Mouse (Mus musculus) liver, embryonic 15.5 days (tissue): ENCODE results near the gene Pygo1. TPM values are rescaled to one million over a fixed set of nuclear protein-coding genes. Genes with fewer than 3 reads are reported as not detected.

ENCODE experiments used
- ATAC-seq: fragments of 200-750 bp; cut with Nextera tagmentation; 2 replicates; pipeline ENCODE4 v1.8.0; 2017; ENCODE audit warnings: moderate number of reproducible peaks, mild to moderate bottlenecking, moderate library complexity; ENCODE audit not compliant: insufficient read depth
- H3K27ac ChIP-seq: fragments of 300-500 bp; sonication (generic); replicated peaks from 2 replicates; pipeline ENCODE4 v1.5.1; 2015; ENCODE audit warnings: mild to moderate bottlenecking, inconsistent platforms
- H3K27me3 ChIP-seq: fragments of 300-500 bp; sonication (generic); 2 replicates; pipeline ENCODE4 v1.6.1; 2015; ENCODE audit warnings: mild to moderate bottlenecking, inconsistent platforms
- H3K36me3 ChIP-seq: fragments of 300-500 bp; sonication (generic); replicated peaks from 2 replicates; pipeline ENCODE4 v1.6.1; 2015; ENCODE audit warnings: moderate library complexity, mild to moderate bottlenecking, inconsistent platforms
- H3K4me1 ChIP-seq: fragments of 300-500 bp; sonication (generic); replicated peaks from 2 replicates; pipeline ENCODE4 v1.6.1; 2015; ENCODE audit warnings: inconsistent platforms
- H3K4me2 ChIP-seq: fragments of 300-500 bp; sonication (generic); 2 replicates; pipeline ENCODE4 v1.6.1; 2015; ENCODE audit warnings: moderate library complexity, mild to moderate bottlenecking, inconsistent platforms
- H3K4me3 ChIP-seq: fragments of 300-500 bp; sonication (generic); replicated peaks from 2 replicates; pipeline ENCODE4 v1.5.1; 2015; ENCODE audit warnings: mild to moderate bottlenecking, inconsistent platforms
- H3K9ac ChIP-seq: fragments of 300-500 bp; sonication (generic); 2 replicates; pipeline ENCODE4 v1.6.1; 2015; ENCODE audit warnings: moderate library complexity, mild to moderate bottlenecking, inconsistent platforms
- H3K9me3 ChIP-seq: fragments of 300-500 bp; sonication (generic); replicated peaks from 2 replicates; pipeline ENCODE4 v1.6.1; 2016; ENCODE audit warnings: inconsistent platforms
- WGBS: fragments of 180-500 bp; shearing (Covaris S2); methylation state at CpG from one replicate; pipeline ENCODE4 v1.1.7; 2015; ENCODE audit warnings: mixed read lengths; ENCODE audit not compliant: insufficient replicate concordance; 5-methylcytosine and 5-hydroxymethylcytosine counted together
- polyA plus RNA-seq: library from polyadenylated mRNA; unstranded; fragments of >200 nt; fragmentation: Nextera tagmentation; extraction: Ambion mirVana; gene quantifications from 2 replicates; pipeline ENCODE4 v1.2.1, GENCODE M21; 2015

Pygo1 gene
- polyA plus RNA-seq, 1 experiment from 2014 or later, result 0.10 TPM

GRCm38 (mm10) chr9:72936301-72936700, 10.9 kb downstream of the Pygo1 start:
- H3K4me3 ChIP-seq, result no peak overlapping the region
- no peaks in the 10 kb centered on the region for H3K9me3 ChIP-seq
- ATAC-seq, result no peak
- no peaks in the 10 kb centered on the region for H3K4me1 ChIP-seq
- H3K36me3 ChIP-seq, result no peaks in the 10 kb centered on the region
- no peak overlapping the region for H3K4me2 ChIP-seq
- no peak overlapping the region for H3K27ac ChIP-seq
- 56% methylated on average over 2 of the region's 2 CpGs for WGBS
- no peaks in the 10 kb centered on the region for H3K27me3 ChIP-seq
- H3K9ac ChIP-seq, result no peak overlapping the region

- H3K9me3 ChIP-seq, result no peaks in the 10 kb centered on the region
- H3K4me1 ChIP-seq, result no peaks in the 10 kb centered on the region
- H3K4me3 ChIP-seq, result no peak overlapping the region
- H3K9ac ChIP-seq, result no peak overlapping the region
- no peak overlapping the region for H3K4me2 ChIP-seq
- 51% methylated on average over 3 of the region's 3 CpGs for WGBS
- H3K36me3 ChIP-seq, result no peaks in the 10 kb centered on the region
- no peaks in the 10 kb centered on the region for H3K27me3 ChIP-seq
- no peak overlapping the region for H3K27ac ChIP-seq
- no peak for ATAC-seq
Measured at GRCm38 (mm10) chr9:72943424-72943823, 18.0 kb downstream of the Pygo1 start.

GRCm38 (mm10) chr9:72944286-72944685, 18.8 kb downstream of the Pygo1 start:
- Histone ChIP-seq H3K4me2 (no peak overlapping the region), H3K27me3 (no peaks in the 10 kb centered on the region), H3K9ac (no peak overlapping the region), H3K9me3 (no peaks in the 10 kb centered on the region), H3K27ac (no peak overlapping the region), H3K4me3 (no peak overlapping the region), H3K4me1 (no peaks in the 10 kb centered on the region), H3K36me3 (no peaks in the 10 kb centered on the region)
- no peak for ATAC-seq
- 76% methylated on average over 13 of the region's 13 CpGs for WGBS

- no peaks in the 10 kb centered on the region for H3K4me1 ChIP-seq
- H3K4me2 ChIP-seq, result no peak overlapping the region
- H3K27me3 ChIP-seq, result peaks cover 8% of the 10 kb centered on the region; the same call in 1 of the 2 replicates
- no peak overlapping the region for H3K9ac ChIP-seq
- WGBS, result 59% methylated on average over 1 of the region's 1 CpGs
- no peaks in the 10 kb centered on the region for H3K9me3 ChIP-seq
- no peak for ATAC-seq
- H3K27ac ChIP-seq, result no peak overlapping the region
- no peak overlapping the region for H3K4me3 ChIP-seq
- no peaks in the 10 kb centered on the region for H3K36me3 ChIP-seq
Measured at GRCm38 (mm10) chr9:72947010-72947409, 21.6 kb downstream of the Pygo1 start.

- H3K27me3 ChIP-seq, result peaks cover 8% of the 10 kb centered on the region; the same call in 1 of the 2 replicates
- H3K4me2 ChIP-seq, result no peak overlapping the region
- no peak for ATAC-seq
- H3K9ac ChIP-seq, result no peak overlapping the region
- H3K27ac ChIP-seq, result no peak overlapping the region
- no peak overlapping the region for H3K4me3 ChIP-seq
- H3K9me3 ChIP-seq, result no peaks in the 10 kb centered on the region
- H3K4me1 ChIP-seq, result no peaks in the 10 kb centered on the region
- WGBS, result 53% methylated on average over 7 of the region's 7 CpGs
- H3K36me3 ChIP-seq, result no peaks in the 10 kb centered on the region
Measured at GRCm38 (mm10) chr9:72949572-72949971, 24.1 kb downstream of the Pygo1 start.

- Histone ChIP-seq H3K4me3 (no peak overlapping the region), H3K9ac (no peak overlapping the region), H3K27ac (no peak overlapping the region), H3K9me3 (no peaks in the 10 kb centered on the region), H3K4me1 (peaks cover 14% of the 10 kb centered on the region), H3K36me3 (no peaks in the 10 kb centered on the region), H3K27me3 (peaks cover 8% of the 10 kb centered on the region; the same call in 1 of the 2 replicates), H3K4me2 (no peak overlapping the region)
- no peak for ATAC-seq
- 45% methylated on average over 2 of the region's 2 CpGs for WGBS
Measured at GRCm38 (mm10) chr9:72954746-72955145, 29.3 kb downstream of the Pygo1 start.

GRCm38 (mm10) chr9:72955546-72955945, 30.1 kb downstream of the Pygo1 start:
- Histone ChIP-seq H3K36me3 (no peaks in the 10 kb centered on the region), H3K9ac (no peak overlapping the region)
- 12% methylated on average over 1 of the region's 1 CpGs for WGBS

GRCm38 (mm10) chr9:72958521-72959450, 33.3 kb downstream of the Pygo1 start, which contains the start of the genes Dyx1c1 and Gm44503:
Gene Dyx1c1 (plus strand): TSS chr9:72958785.
Gene Gm44503 (plus strand): TSS chr9:72958852.
- peak within 1 kb of the TSS; percentile 67 for H3K4me3 ChIP-seq
- peaks cover 16% of the 10 kb centered on the region for H3K4me1 ChIP-seq
- H3K9ac ChIP-seq, result peak within 1 kb of the TSS; percentile 54
- no peak within 1 kb of the TSS for H3K27ac ChIP-seq
- H3K36me3 ChIP-seq, result no peaks in the 10 kb centered on the region
- 2% methylated on average over 43 of the region's 43 CpGs for WGBS
- peak; percentile 60 for ATAC-seq
- no peaks in the 10 kb centered on the region for H3K9me3 ChIP-seq
- H3K4me2 ChIP-seq, result peak within 1 kb of the TSS; percentile 78
- no peaks in the 10 kb centered on the region for H3K27me3 ChIP-seq

More at GRCm38 (mm10) chr9:72955546-72955945, 30.1 kb downstream of the Pygo1 start:
- peaks cover 14% of the 10 kb centered on the region for H3K4me1 ChIP-seq
- no peak for ATAC-seq
- H3K9me3 ChIP-seq, result no peaks in the 10 kb centered on the region
- no peak overlapping the region for H3K27ac ChIP-seq
- H3K27me3 ChIP-seq, result peaks cover 8% of the 10 kb centered on the region; the same call in 1 of the 2 replicates
- no peak overlapping the region for H3K4me3 ChIP-seq
- no peak overlapping the region for H3K4me2 ChIP-seq

GRCm38 (mm10) chr9:72961346-72961745, 35.9 kb downstream of the Pygo1 start:
- Histone ChIP-seq H3K27me3 (no peaks in the 10 kb centered on the region), H3K4me2 (no peak overlapping the region), H3K9me3 (no peaks in the 10 kb centered on the region), H3K27ac (no peak overlapping the region), H3K9ac (no peak overlapping the region), H3K4me1 (peaks cover 16% of the 10 kb centered on the region), H3K4me3 (no peak overlapping the region), H3K36me3 (no peaks in the 10 kb centered on the region)
- 58% methylated on average over 8 of the region's 8 CpGs for WGBS
- no peak for ATAC-seq

- 43% methylated on average over 15 of the region's 15 CpGs for WGBS
- H3K9me3 ChIP-seq, result no peaks in the 10 kb centered on the region
- H3K4me2 ChIP-seq, result no peak overlapping the region
- no peaks in the 10 kb centered on the region for H3K36me3 ChIP-seq
- H3K4me1 ChIP-seq, result peaks cover 16% of the 10 kb centered on the region
- no peak for ATAC-seq
- H3K9ac ChIP-seq, result no peak overlapping the region
- H3K27ac ChIP-seq, result no peak overlapping the region
- H3K27me3 ChIP-seq, result no peaks in the 10 kb centered on the region
- H3K4me3 ChIP-seq, result no peak overlapping the region
Measured at GRCm38 (mm10) chr9:72961959-72962358, 36.5 kb downstream of the Pygo1 start.

- Histone ChIP-seq H3K4me3 (no peak overlapping the region), H3K36me3 (no peaks in the 10 kb centered on the region), H3K27ac (no peak overlapping the region), H3K9me3 (no peaks in the 10 kb centered on the region), H3K4me1 (0 out of 2 replicates have a peak, but pooled peaks cover 3% of the 10 kb centered on the region), H3K4me2 (peak overlapping the region; percentile 35; the same call in 1 of the 2 replicates), H3K27me3 (no peaks in the 10 kb centered on the region), H3K9ac (no peak overlapping the region)
- peak; percentile 37 for ATAC-seq
- 18% methylated on average over 11 of the region's 11 CpGs for WGBS
Measured at GRCm38 (mm10) chr9:72968349-72969061, 43.1 kb downstream of the Pygo1 start.
